Mouse (Mus musculus): Measurements from ENCODE around the gene Fam240a.

DNA sequence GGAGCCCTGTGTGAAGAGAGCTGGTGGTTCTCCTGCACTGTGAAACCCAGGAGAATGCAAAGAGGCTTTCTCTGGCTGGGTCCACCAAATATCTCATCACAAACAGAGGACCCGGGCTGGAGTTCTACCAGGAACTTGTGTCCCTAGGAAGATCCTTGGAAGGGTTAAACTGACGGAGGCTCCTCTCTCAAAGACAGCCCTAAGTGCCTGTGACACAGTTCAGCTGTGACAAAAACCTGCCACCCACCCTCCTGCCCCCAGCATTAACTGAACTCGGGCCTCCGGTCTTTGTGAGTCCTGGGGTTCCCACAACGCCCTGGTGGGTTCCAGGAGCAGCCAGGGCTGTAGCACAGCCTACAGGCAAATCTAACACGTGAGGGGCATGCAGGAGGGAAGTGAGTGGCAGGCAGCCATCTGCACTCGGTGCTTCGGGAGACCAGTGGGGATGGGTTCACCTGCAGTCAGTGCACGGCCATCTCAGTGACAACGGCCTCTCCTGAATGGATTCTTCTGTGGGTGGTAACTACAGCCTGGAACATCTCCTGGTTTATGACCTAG, 17.1 kb downstream of the Fam240a start:
- TF ChIP-seq CTCF (IDR thresholded peaks at IDR 0.05 in 2 of 3, conservative IDR thresholded peaks at IDR 0.05 in 1 of 3; ENCODE audit: control insufficient read depth in 1 of 3, insufficient read depth in 1 of 3, low read depth in 2 of 3, low read length in 3 of 3, poor library complexity in 1 of 3, severe bottlenecking in 1 of 3), result no peak
- no peak for TF ChIP-seq HCFC1 (IDR thresholded peaks at IDR 0.05; ENCODE audit: low read depth, low read length)
- no peak for TF ChIP-seq CHD1 (IDR thresholded peaks at IDR 0.05; ENCODE audit: low read depth, low read length)
- TF ChIP-seq TAL1 (IDR thresholded peaks at IDR 0.05; ENCODE audit: low read length), result no peak
- no peak for TF ChIP-seq USF1 (IDR thresholded peaks at IDR 0.05; ENCODE audit: low read depth, low read length)
- TF ChIP-seq GATA1 (IDR thresholded peaks at IDR 0.05; ENCODE audit: low read depth, low read length), result no peak

Measured in MEL (cell line).